Mouse (Mus musculus): ENCODE data around the gene Rrp1. TPM values are rescaled to one million over a fixed set of nuclear protein-coding genes. Genes with fewer than 3 reads are reported as not detected.

Rrp1 gene
- polyA plus RNA-seq, 2 experiments from 2014 or later: 107 to 148 TPM

Other genes with a start within 250 kb of the Rrp1 start
- 10 to 100 TPM in 1 of 2 experiments, 1 to 10 TPM in 1; 7.5 to 42.9 TPM for gene D10Jhu81e, start 243.3 kb downstream of the Rrp1 start, polyA plus RNA-seq (2017; shearing (Covaris generic))
- gene Pwp2, start 227.9 kb downstream of the Rrp1 start, polyA plus RNA-seq (2017; shearing (Covaris generic)): 10 to 100 TPM; 13.4 to 29.5 TPM
- gene Trappc10, start 168.4 kb downstream of the Rrp1 start, polyA plus RNA-seq (2017; shearing (Covaris generic)): 1 to 10 TPM; 4.9 to 9.0 TPM
- 100 to 1,000 TPM in 1 of 2 experiments, 10 to 100 TPM in 1; 94.4 to 115 TPM for gene Agpat3, start 60.6 kb downstream of the Rrp1 start, polyA plus RNA-seq (2017; shearing (Covaris generic))
- gene Cstb, start 12.6 kb upstream of the Rrp1 start, polyA plus RNA-seq (2017; shearing (Covaris generic)): 100 to 1,000 TPM; 146 to 147 TPM
- gene Pdxk, start 51.9 kb upstream of the Rrp1 start, polyA plus RNA-seq (2017; shearing (Covaris generic)): 10 to 100 TPM in 1 of 2 experiments, 1 to 10 TPM in 1; 8.9 to 16.5 TPM
- gene Olfr1358, start 104.4 kb upstream of the Rrp1 start, polyA plus RNA-seq (2017; shearing (Covaris generic)): not detected
- gene Ilvbl, start 161.3 kb upstream of the Rrp1 start, polyA plus RNA-seq (2017; shearing (Covaris generic)): 100 to 1,000 TPM in 1 of 2 experiments, 10 to 100 TPM in 1; 64.8 to 130 TPM
- 1 to 10 TPM; 1.9 to 2.7 TPM for gene Syde1, start 178.9 kb upstream of the Rrp1 start, polyA plus RNA-seq (2017; shearing (Covaris generic))
- not detected for gene Olfr1357, start 205.0 kb upstream of the Rrp1 start, polyA plus RNA-seq (2017; shearing (Covaris generic))